Mouse (Mus musculus) thymus, postnatal 36 days (tissue): Measurements from ENCODE around the gene Mri1.
A peak's percentile ranks its signal among the peaks of the same experiment; 100 is the strongest.

Experiments used
- DNase-seq, 2 experiments: peaks; one replicate each; pipeline ENCODE4 v3.0.0; 2022; ENCODE audit warnings: mixed read lengths in 2 of 2

Mri1 gene

GRCm38 (mm10) chr8:84256822-84257610 lies at the start of gene Mri1:
TSS of gene Mri1 (minus strand) at chr8:84257326.
- peak; percentile 76 to 80 for DNase-seq

DNA sequence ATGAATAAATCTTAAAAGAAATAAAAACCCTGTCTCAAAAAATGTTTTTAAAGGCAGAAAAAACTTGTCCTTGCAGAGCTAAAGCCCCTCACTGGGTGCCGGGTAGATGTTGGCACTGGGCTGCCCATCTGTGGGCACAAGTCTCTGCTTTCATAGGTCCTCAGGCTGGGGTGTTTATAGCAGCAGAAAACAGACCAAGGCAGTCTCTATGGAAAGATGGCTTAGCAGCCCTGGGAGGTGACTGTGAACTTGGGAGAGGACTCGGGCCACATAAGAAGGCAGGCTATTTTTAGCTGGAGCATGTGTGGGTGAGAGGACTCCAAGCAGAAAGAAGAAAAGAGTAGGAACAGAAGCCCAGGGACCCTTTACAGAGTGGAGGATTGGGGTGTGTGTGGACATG lies 46.8 kb upstream of the Mri1 start:
- DNase-seq = no peak

DNA sequence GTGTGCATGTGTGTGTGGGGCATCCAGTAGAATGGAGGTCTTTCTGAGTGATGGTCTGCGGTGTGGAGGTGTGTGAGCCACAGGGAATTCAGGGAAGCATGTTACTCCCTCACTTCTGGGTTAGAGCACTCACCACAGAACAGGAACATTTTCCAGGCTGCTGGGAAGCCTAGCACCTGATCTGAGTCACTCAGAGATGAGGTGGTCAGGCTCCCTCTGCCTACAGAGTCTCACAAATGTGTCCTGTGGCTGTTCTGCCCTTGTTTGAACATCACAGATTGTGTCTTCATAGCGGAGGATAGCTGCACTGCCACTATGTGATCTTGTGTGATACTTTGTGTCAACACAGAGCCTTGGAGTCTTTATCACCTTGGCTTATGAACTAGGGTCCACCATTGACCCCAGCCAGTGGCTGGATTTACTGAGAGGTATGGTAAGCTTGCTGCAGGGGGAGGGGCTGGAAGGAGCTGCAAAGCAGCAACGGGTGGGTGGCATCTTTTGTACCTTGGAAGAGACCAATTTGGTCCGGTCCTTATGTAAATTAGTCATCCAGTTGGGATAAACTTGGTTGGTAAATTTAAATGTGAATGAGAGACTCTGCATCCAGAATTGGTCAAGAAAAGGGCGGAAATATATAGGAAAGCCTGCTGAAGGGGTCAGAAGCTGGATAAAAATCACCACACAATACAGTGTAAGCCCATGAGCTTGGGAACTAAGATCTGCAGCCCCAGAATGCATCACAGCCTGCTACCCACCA lies 40.1 kb upstream of the Mri1 start:
- DNase-seq = no peak

DNA sequence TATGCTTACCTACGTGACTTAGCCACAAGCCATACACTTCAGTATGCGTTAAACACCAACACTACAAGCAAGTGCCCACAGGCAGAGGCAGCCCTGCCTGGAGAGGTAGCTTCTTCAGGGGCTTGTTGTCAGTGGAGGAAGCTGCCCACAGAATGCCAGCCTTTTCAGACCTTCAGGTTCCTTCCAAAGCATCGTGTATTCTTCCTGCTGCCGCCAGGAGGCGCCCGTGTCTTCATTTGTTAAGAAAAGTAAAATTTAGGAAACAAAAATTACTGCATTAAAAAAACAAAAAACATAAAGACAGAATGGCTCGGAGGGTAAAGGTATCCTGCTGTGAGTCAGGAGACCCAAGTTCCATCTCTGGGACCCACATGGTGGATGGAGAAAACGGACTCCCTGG lies 34.6 kb upstream of the Mri1 start:
- peak; percentile 37 to 39 for DNase-seq

DNA sequence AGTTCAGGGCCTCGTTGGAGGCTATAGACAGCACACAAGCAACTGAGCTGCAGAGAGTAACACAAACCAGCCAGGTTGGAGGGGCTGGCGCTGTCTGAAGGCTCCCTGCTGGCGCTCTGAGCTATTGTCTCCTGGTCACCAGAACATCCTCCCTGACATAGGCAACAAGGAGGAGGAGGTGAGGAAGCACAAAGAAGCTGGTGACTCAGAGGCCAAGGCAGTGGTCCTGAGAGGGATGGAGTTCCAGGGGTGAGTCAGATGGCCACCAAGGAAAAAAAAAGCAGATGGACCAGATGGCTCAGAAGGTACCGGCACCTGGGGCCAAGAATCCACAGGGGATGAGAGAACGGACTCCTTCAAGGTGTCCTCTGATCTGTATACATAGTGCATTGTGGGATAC lies 34.0 kb upstream of the Mri1 start:
- DNase-seq = no peak

- peak; percentile 15 to 16 for DNase-seq
These were observed 31.8 kb upstream of the Mri1 start for GRCm38 (mm10) chr8:84288892-84289291.

DNA sequence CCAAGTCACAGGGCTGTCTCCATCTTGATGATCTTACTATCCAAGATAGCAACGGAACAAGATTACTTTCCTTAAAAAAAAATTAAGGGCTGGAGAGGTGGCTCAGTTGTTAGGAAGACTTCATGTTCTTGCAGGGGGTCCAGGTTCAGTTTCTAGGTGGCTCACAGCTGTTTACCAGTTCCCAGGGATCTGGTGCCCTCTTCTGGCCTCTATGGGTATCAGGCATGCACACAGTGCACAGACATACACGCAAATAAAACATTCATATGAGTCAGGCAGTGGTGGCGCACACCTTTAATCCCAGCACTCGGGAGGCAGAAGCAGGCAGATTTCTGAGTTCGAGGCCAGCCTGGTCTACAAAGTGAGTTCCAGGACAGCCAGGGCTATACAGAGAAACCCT lies 28.5 kb upstream of the Mri1 start:
- peak; percentile 59 to 64 for DNase-seq

GRCm38 (mm10) chr8:84284608-84285063 lies 27.5 kb upstream of the Mri1 start:
- no peak for DNase-seq

GRCm38 (mm10) chr8:84280777-84281176 lies 23.7 kb upstream of the Mri1 start:
- DNase-seq = no peak

DNA sequence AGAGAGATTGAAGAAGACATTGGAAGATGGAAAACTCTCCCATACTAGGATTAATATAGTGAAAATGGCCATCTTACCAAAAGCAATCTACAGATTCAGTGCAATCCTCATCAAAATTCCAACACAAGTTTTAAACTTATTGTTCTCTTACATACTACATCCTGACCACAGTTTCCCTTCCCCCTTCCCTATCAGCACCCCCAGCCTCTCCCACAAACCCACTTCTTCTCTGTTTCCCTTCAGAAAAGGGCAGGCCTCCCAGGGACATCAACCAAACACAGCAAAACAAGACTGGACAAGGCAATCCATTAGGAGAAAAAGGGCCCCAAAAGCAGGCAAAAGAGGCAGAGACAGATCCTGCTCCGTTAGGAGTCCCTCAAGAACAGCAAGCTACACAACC lies 19.3 kb upstream of the Mri1 start:
- DNase-seq = no peak

DNA sequence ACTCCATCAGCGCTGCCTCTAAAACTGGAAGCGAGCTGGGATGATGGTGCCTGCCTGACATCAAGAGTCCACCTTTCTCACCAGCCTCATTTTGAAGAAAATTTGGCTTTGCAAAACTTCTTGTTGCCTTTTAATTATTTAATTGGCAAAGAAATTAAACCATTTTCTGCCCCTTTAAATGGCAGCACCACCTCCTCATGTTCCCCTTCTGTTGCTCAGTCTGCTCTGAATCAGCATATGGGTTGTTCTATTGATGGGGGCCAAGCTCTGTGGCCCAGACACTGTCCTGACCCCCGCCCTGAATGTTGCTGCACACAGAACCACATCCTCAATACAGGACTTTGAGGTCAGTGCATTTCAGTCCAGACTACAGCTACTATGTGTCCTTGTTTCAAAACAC lies 16.8 kb upstream of the Mri1 start:
- DNase-seq = no peak

DNA sequence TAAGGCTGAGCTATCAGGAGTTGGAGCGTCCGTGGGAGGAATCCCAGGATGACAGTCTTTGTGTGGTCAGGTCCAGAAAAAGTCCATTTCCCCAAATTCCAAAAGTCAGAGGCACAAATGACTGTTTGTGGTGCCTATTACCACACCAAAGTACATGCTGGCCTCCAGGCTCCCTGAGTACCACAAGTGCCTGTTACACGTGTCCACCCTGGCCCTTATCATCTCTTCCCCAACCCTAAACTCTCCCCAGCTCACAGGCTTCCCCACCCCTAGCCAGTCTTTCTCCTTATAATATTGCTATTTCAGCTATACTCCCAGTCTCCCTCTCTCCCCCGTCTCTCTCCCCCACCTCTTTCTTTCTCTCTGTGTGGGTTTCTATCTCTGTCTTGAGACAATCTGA lies 15.2 kb upstream of the Mri1 start:
- no peak for DNase-seq

- DNase-seq = peak; percentile 99 to 100
These were observed 13.0 kb upstream of the Mri1 start, which contains the start of gene Ccdc130 for GRCm38 (mm10) chr8:84269950-84270773. TSS of gene Ccdc130 (minus strand) at chr8:84270380.

GRCm38 (mm10) chr8:84261098-84261497 lies 4.0 kb upstream of the Mri1 start:
- DNase-seq = no peak

DNA sequence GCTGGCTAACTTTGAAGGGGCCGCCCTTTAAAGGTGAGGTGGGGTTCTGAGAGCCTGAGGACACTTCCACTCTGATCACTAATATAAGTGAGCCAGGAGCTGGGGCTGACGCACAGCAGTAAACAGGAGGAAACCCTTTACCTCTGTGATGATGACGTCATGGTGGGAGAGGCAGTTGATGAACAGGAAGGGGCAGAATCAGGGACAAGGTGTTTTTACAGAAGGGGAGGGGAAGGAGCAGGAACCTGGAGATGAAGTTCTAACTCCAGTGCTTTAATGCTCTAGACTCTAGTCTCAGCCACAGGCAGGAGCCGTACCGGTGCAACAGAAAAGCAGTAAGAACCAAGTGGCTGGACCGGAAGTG lies 686 bp downstream of the Mri1 start:
- DNase-seq = no peak

DNA sequence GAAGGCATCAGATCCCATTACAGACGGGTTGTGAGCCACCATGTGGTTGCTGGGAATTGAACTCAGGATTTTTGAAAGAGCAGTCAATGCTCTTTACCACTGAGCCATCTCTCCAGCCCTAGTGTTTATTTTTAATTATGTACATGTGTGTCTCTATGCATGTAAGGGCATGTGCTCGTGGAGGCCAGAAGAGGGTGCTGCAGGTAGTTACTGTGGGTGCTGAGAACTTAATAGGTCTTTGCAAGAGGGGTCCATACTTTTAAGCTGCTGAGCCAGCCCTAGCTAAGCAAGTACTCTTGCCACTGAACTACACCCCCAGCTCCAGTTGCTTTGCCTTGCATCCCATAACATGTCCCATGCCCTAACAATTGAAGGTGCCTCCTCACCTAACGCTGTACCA lies 1.3 kb downstream of the Mri1 start:
- no peak for DNase-seq

DNA sequence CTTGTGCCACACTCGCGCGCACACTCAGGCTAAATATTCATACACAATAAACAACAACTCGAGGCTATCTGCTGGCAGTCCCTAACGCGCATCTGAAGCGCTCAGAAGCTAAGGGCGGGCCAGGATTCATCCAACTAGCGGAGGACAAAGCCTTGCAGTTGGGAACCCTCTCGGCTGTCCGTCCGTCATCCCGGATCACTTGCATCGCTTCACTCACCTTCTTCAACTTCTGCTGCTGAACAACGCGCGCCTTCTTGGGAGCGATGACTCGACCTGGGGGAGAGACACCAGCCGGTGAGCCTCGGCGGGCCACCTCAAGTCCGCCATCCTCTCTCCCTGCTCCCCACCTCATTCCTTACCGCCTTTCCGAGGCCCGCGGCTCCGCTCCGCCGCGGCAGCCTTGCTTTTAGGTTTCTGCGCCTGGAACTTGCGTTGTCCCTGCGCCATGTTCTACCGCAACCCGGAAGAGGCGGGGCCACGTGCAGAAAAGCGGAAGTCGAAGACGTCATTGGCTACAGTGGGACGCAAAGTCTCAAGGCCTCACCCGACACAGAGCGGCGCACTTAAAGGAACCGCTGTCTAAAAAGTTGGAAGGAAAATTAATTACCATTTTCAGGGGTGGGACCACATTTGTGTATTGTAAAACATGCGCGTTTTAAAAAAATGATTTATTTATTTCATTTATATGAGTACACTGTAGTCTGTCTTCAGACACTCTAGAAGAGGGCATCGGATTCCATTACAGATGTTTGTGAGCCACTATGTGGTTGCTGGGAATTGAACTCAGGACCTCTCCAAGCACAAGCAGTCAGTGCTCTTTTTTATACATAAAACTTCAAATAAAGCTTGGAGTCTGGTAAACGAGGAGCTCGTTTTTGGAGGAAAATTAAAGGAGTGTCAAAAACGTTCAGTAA lies 7.6 kb downstream of the Mri1 start, which contains the start of gene D8Ertd738e:
TSS of gene D8Ertd738e (minus strand) at position 463 of the 914 bp plus-strand sequence.
- DNase-seq = peak; percentile 84 to 87

- no peak for DNase-seq
These were observed 15.3 kb downstream of the Mri1 start for GRCm38 (mm10) chr8:84241821-84242220.

- DNase-seq = no peak
These were observed 16.0 kb downstream of the Mri1 start for GRCm38 (mm10) chr8:84241167-84241566.

DNA sequence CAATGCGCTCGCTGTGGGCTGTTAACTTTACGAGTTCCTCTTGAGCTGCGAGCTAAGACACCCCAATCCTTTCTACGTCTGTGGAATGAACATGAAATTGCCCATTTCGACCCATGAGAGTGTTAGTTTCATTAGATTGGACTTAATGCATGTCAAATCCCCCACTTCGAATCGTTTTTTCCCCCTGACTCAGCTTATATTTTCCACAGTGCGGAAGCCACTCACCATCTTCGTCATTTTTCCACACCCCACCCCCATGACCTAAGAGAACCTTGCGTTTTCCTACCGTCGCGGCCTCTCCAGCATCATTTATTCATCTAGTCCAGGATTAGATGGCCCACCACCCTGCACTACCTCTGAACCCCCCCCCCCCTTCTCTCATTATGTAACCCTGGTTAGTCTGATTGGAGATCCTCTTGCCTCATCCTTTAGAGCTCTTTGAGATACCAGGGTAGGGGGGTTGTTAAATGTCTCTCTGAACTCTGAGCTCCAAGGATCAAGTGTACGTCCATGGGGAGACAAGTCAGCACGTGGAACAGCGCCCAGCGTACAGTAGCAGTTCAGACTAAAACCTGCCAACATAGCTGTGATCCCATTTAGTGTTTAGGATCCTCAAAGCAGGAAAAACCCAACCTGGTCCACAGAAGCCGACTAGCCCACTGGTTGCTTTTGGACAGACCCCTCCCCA lies 19.4 kb downstream of the Mri1 start:
- no peak for DNase-seq

GRCm38 (mm10) chr8:84236998-84237473 lies 20.1 kb downstream of the Mri1 start, which contains the start of gene Zswim4:
TSS of gene Zswim4 (minus strand) at chr8:84237055.
- DNase-seq = peak; percentile 97 to 99
